Mouse (Mus musculus) 3134 (cell line): ENCODE measurements around the gene Ppp1r11.
A peak's percentile ranks its signal among the peaks of the same experiment; 100 is the strongest.

ENCODE experiments used
- DNase-seq: peaks from one replicate; pipeline ENCODE4 v3.0.0-alpha.2; 2011; ENCODE audit warnings: low spot score; ENCODE audit not compliant: insufficient read length; ENCODE audit errors: extremely low read depth

The Ppp1r11 gene

GRCm38 (mm10) chr17:36966875-36967274, 15.3 kb upstream of the Ppp1r11 start:
- no peak for DNase-seq

- DNase-seq: no peak
Observed at GRCm38 (mm10) chr17:36961125-36961524, 9.6 kb upstream of the Ppp1r11 start.

- peak; percentile 33 for DNase-seq
Observed at GRCm38 (mm10) chr17:36958884-36959283, 7.3 kb upstream of the Ppp1r11 start.

- DNase-seq: peak; percentile 95
Observed at GRCm38 (mm10) chr17:36957999-36958743, 6.6 kb upstream of the Ppp1r11 start, which contains the start of the genes Znrd1 and Znrd1as. Gene Znrd1, minus strand, starts transcription at chr17:36958559. Gene Znrd1as, plus strand, starts transcription at chr17:36958592.

GRCm38 (mm10) chr17:36953062-36953461, 1.5 kb upstream of the Ppp1r11 start:
- DNase-seq: no peak

- DNase-seq: no peak
Observed at GRCm38 (mm10) chr17:36952631-36953030, 1.1 kb upstream of the Ppp1r11 start.

GRCm38 (mm10) chr17:36949265-36949664, 2.3 kb downstream of the Ppp1r11 start:
- DNase-seq: no peak

GRCm38 (mm10) chr17:36948286-36948685, 3.3 kb downstream of the Ppp1r11 start:
- DNase-seq: no peak

GRCm38 (mm10) chr17:36947051-36947819, 4.3 kb downstream of the Ppp1r11 start:
- DNase-seq: peak; percentile 35

- DNase-seq: peak; percentile 47
Observed at GRCm38 (mm10) chr17:36944121-36944775, 7.3 kb downstream of the Ppp1r11 start.

- no peak for DNase-seq
Observed at GRCm38 (mm10) chr17:36943691-36944090, 7.8 kb downstream of the Ppp1r11 start.

- DNase-seq: peak; percentile 87
Observed at GRCm38 (mm10) chr17:36942791-36943471, 8.6 kb downstream of the Ppp1r11 start, which contains the start of gene Rnf39. Gene Rnf39, plus strand, starts transcription at chr17:36942918.

- peak; percentile 93 for DNase-seq
Observed at GRCm38 (mm10) chr17:36942391-36942790, 9.2 kb downstream of the Ppp1r11 start.

GRCm38 (mm10) chr17:36938056-36938455, 13.5 kb downstream of the Ppp1r11 start:
- no peak for DNase-seq

GRCm38 (mm10) chr17:36931806-36932205, 19.7 kb downstream of the Ppp1r11 start:
- peak; percentile 85 for DNase-seq

- DNase-seq: no peak
Observed at GRCm38 (mm10) chr17:36931130-36931529, 20.4 kb downstream of the Ppp1r11 start.

- DNase-seq: no peak
Observed at GRCm38 (mm10) chr17:36930233-36930632, 21.3 kb downstream of the Ppp1r11 start.

GRCm38 (mm10) chr17:36929236-36929932, 22.2 kb downstream of the Ppp1r11 start:
- no peak for DNase-seq

- DNase-seq: peak; percentile 47
Observed at GRCm38 (mm10) chr17:36927496-36928120, 23.9 kb downstream of the Ppp1r11 start.
